Mouse (Mus musculus) CH12.LX (cell line): ENCODE data around the gene Dpf3.

ENCODE experiments used
- CTCF ChIP-seq, 2 experiments: IDR thresholded peaks in 1 of 2; conservative IDR thresholded peaks in 1 of 2; 2 replicates each; pipeline ENCODE4 v1.5.1; 2011 to 2012; ENCODE audit warnings: low read depth in 2 of 2, low read length in 2 of 2, improper control_type of control experiment in 1 of 2, inconsistent platforms in 1 of 2, mild to moderate bottlenecking in 1 of 2, moderate library complexity in 1 of 2
- JUND ChIP-seq: conservative IDR thresholded peaks from 2 replicates; pipeline ENCODE4 v1.6.1; 2011; ENCODE audit warnings: low read depth, low read length, improper control_type of control experiment
- MAX ChIP-seq: IDR thresholded peaks from 2 replicates; pipeline ENCODE4 v1.6.1; 2011; ENCODE audit warnings: low read length, improper control_type of control experiment
- POLR2A ChIP-seq: IDR thresholded peaks from 2 replicates; pipeline ENCODE4 v1.6.1; 2011; ENCODE audit warnings: low read depth, mild to moderate bottlenecking, improper control_type of control experiment, low read length
- POLR2AphosphoS2 ChIP-seq: IDR thresholded peaks from 2 replicates; pipeline ENCODE4 v1.6.1; 2011; ENCODE audit warnings: low read depth, low read length, improper control_type of control experiment
- USF1 ChIP-seq: IDR thresholded peaks from 2 replicates; pipeline ENCODE4 v1.6.1; 2014; ENCODE audit warnings: low read depth, mild to moderate bottlenecking, inconsistent platforms, low read length, improper control_type of control experiment
- ZNF384 ChIP-seq: IDR thresholded peaks from 2 replicates; pipeline ENCODE4 v1.6.1; 2012; ENCODE audit warnings: low read depth, low read length, improper control_type of control experiment, inconsistent platforms

DNA sequence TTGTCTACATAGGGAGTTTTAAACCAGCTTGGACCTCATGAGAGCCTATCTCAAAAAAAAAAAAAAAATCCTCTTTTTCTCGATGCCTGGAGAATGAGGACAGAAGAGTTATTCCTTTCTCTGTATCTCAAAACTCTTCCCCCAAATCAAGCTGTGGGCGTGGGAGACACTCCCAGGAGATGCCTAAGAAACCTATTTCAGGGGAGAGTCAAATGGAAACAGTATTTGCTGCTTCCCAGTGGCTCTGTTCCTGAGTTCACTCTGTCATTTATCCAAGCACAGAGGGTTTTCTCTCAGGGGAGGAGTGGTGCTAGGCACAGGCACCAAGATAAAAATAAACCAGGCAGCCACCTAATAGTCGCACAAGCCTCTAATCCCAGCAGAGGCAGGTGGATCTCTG is 5.3 kb upstream of the Dpf3 start:
- TF ChIP-seq POLR2AphosphoS2 (no peak), CTCF (conservative IDR thresholded peaks at IDR 0.05 in 1 of 2, IDR thresholded peaks at IDR 0.05 in 1 of 2; ENCODE audit: low read depth in 2 of 2, low read length in 2 of 2) (no peak), POLR2A (no peak), USF1 (no peak), ZNF384 (no peak), JUND (no peak), MAX (no peak)
